Mouse (Mus musculus) liver, adult 2 months (tissue): Measurements from ENCODE around the gene Pnmal2. TPM values are rescaled to one million over a fixed set of nuclear protein-coding genes. Genes with fewer than 3 reads are reported as not detected.

Experiments
- DNase-seq: peaks from one replicate; pipeline ENCODE4 v3.0.0-alpha.2; 2011; ENCODE audit warnings: low read depth, low spot score; ENCODE audit errors: extremely low read depth
- H3K27ac ChIP-seq: fragments of 200-500 bp; replicated peaks from 2 replicates; pipeline ENCODE4 v1.5.1; 2012; ENCODE audit warnings: low read depth, mild to moderate bottlenecking, control low read depth, inconsistent platforms, low read length; ENCODE audit not compliant: insufficient read depth
- H3K27me3 ChIP-seq: fragments of 200-500 bp; 2 replicates; pipeline ENCODE4 v1.6.1; 2012; ENCODE audit warnings: mild to moderate bottlenecking, moderate library complexity, low read length, inconsistent platforms; ENCODE audit not compliant: control insufficient read depth, insufficient read depth
- H3K36me3 ChIP-seq: fragments of 200-500 bp; 2 replicates; pipeline ENCODE4 v1.6.1; 2012; ENCODE audit warnings: low read length, inconsistent platforms; ENCODE audit not compliant: control insufficient read depth, insufficient read depth
- H3K4me1 ChIP-seq: fragments of 200-500 bp; 2 replicates; pipeline ENCODE4 v1.6.1; 2011; ENCODE audit warnings: low read length; ENCODE audit not compliant: control insufficient read depth, insufficient read depth
- H3K4me3 ChIP-seq: fragments of 200-500 bp; 2 replicates; pipeline ENCODE4 v1.5.1; 2011; ENCODE audit warnings: low read depth, mild to moderate bottlenecking, control low read depth, low read length, moderate library complexity; ENCODE audit not compliant: insufficient read depth
- H3K79me2 ChIP-seq: fragments of 200-500 bp; 2 replicates; pipeline ENCODE4 v1.6.1; 2012; ENCODE audit warnings: inconsistent platforms, mild to moderate bottlenecking, low read length, moderate library complexity; ENCODE audit not compliant: control insufficient read depth, insufficient read depth
- H3K9ac ChIP-seq: fragments of 200-500 bp; 2 replicates; pipeline ENCODE4 v1.6.1; 2012; ENCODE audit warnings: low read depth, mild to moderate bottlenecking, control low read depth, inconsistent platforms, low read length
- CTCF ChIP-seq: fragments of 200-500 bp; IDR thresholded peaks from 2 replicates; pipeline ENCODE4 v1.5.1; 2011; ENCODE audit warnings: low read depth, low read length, control low read depth
- POLR2A ChIP-seq: fragments of 200-500 bp; IDR thresholded peaks from 2 replicates; pipeline ENCODE4 v1.6.1; 2011; ENCODE audit warnings: low read length, control low read depth; ENCODE audit not compliant: insufficient read depth; ENCODE audit errors: extremely low read depth
- WGBS: fragments of 180-500 bp; shearing (Covaris S2); methylation state at CpG from one replicate; pipeline ENCODE4 v1.1.7; 2018; 5-methylcytosine and 5-hydroxymethylcytosine counted together
- polyA plus RNA-seq: library from polyadenylated mRNA; depleted of rRNA; stranded (reverse); fragments of >200 nt; gene quantifications from 2 replicates; pipeline ENCODE4 v1.2.3, GENCODE M21; 2012
- total RNA-seq: library from RNA; depleted of rRNA; stranded (reverse); fragments of >200 nt; gene quantifications from 2 replicates; pipeline ENCODE4 v1.2.3, GENCODE M21; 2014

The Pnmal2 gene
- total and polyA plus RNA-seq, 2 experiments, result under 0.01 to 0.02 TPM

GRCm38 (mm10) chr7:16918670-16919069 lies 25.8 kb upstream of the Pnmal2 start:
- Histone ChIP-seq H3K27ac (no peak overlapping the region), H3K4me3 (no peak overlapping the region), H3K4me1 (peaks cover 15% of the 10 kb centered on the region), H3K36me3 (peaks cover 2% of the 10 kb centered on the region; the same call in 1 of the 2 replicates), H3K27me3 (no peaks in the 10 kb centered on the region), H3K79me2 (peaks cover 17% of the 10 kb centered on the region; the same call in 1 of the 2 replicates), H3K9ac (no peak overlapping the region)
- DNase-seq, result no peak
- 95% methylated on average over 3 of the region's 3 CpGs for WGBS
- TF ChIP-seq CTCF (no peak), POLR2A (no peak)

- Histone ChIP-seq H3K79me2 (peaks cover 17% of the 10 kb centered on the region; the same call in 1 of the 2 replicates), H3K4me3 (no peak overlapping the region), H3K4me1 (peaks cover 15% of the 10 kb centered on the region), H3K27ac (no peak overlapping the region), H3K36me3 (peaks cover 2% of the 10 kb centered on the region; the same call in 1 of the 2 replicates), H3K9ac (no peak overlapping the region), H3K27me3 (no peaks in the 10 kb centered on the region)
- no peak for DNase-seq
- WGBS, result 87% methylated on average over 13 of the region's 13 CpGs
- TF ChIP-seq CTCF (no peak), POLR2A (no peak)
Observed at GRCm38 (mm10) chr7:16919395-16920149, 24.9 kb upstream of the Pnmal2 start.

- no peak overlapping the region for H3K27ac ChIP-seq
- H3K27me3 ChIP-seq, result no peaks in the 10 kb centered on the region
- no peak overlapping the region for H3K9ac ChIP-seq
- no peak for TF ChIP-seq CTCF
- no peak for TF ChIP-seq POLR2A
- no peak for DNase-seq
- peaks cover 17% of the 10 kb centered on the region; the same call in 1 of the 2 replicates for H3K79me2 ChIP-seq
- H3K4me3 ChIP-seq, result no peak overlapping the region
- H3K4me1 ChIP-seq, result peaks cover 15% of the 10 kb centered on the region
- H3K36me3 ChIP-seq, result peaks cover 2% of the 10 kb centered on the region; the same call in 1 of the 2 replicates
- 93% methylated on average over 7 of the region's 7 CpGs for WGBS
Observed at GRCm38 (mm10) chr7:16920150-16920579, 24.3 kb upstream of the Pnmal2 start.

GRCm38 (mm10) chr7:16920818-16921791 lies 23.4 kb upstream of the Pnmal2 start:
- Histone ChIP-seq H3K9ac (peak overlapping the region; percentile 9; the same call in 1 of the 2 replicates), H3K27me3 (no peaks in the 10 kb centered on the region), H3K36me3 (peaks cover 2% of the 10 kb centered on the region; the same call in 1 of the 2 replicates), H3K4me1 (peaks cover 15% of the 10 kb centered on the region), H3K4me3 (no peak overlapping the region), H3K27ac (no peak overlapping the region), H3K79me2 (peaks cover 17% of the 10 kb centered on the region; the same call in 1 of the 2 replicates)
- WGBS, result 80% methylated on average over 21 of the region's 21 CpGs
- DNase-seq, result no peak
- TF ChIP-seq POLR2A (no peak), CTCF (no peak)

GRCm38 (mm10) chr7:16921881-16922335 lies 22.6 kb upstream of the Pnmal2 start:
- no peak overlapping the region for H3K9ac ChIP-seq
- WGBS, result 40% methylated on average over 6 of the region's 6 CpGs
- H3K4me1 ChIP-seq, result peaks cover 15% of the 10 kb centered on the region
- no peak overlapping the region for H3K27ac ChIP-seq
- no peak for DNase-seq
- H3K79me2 ChIP-seq, result peaks cover 17% of the 10 kb centered on the region; the same call in 1 of the 2 replicates
- TF ChIP-seq CTCF (no peak), POLR2A (no peak)
- no peaks in the 10 kb centered on the region for H3K36me3 ChIP-seq
- H3K27me3 ChIP-seq, result no peaks in the 10 kb centered on the region
- no peak overlapping the region for H3K4me3 ChIP-seq
